Mouse (Mus musculus) cerebellum, postnatal 14 days (tissue): ENCODE results near the gene Stx6.

Experiments used
- DNase-seq, 2 experiments: peaks; one replicate each; pipeline ENCODE4 v3.0.0; 2021; ENCODE audit warnings: mixed read lengths in 2 of 2

Gene Stx6

GRCm38 (mm10) chr1:155235641-155236040 is 77.1 kb downstream of the Stx6 start:
- DNase-seq = no peak

- peak in 1 of 2 experiments; percentile 27 for DNase-seq
Measured at GRCm38 (mm10) chr1:155236306-155237024, 78.0 kb downstream of the Stx6 start.

GRCm38 (mm10) chr1:155237390-155237789 is 78.9 kb downstream of the Stx6 start:
- DNase-seq = no peak

- DNase-seq = no peak
Measured at GRCm38 (mm10) chr1:155238126-155238525, 79.6 kb downstream of the Stx6 start.

GRCm38 (mm10) chr1:155239169-155239568 is 80.7 kb downstream of the Stx6 start:
- DNase-seq = no peak

GRCm38 (mm10) chr1:155239962-155240717 is 81.6 kb downstream of the Stx6 start:
- DNase-seq = no peak

DNA sequence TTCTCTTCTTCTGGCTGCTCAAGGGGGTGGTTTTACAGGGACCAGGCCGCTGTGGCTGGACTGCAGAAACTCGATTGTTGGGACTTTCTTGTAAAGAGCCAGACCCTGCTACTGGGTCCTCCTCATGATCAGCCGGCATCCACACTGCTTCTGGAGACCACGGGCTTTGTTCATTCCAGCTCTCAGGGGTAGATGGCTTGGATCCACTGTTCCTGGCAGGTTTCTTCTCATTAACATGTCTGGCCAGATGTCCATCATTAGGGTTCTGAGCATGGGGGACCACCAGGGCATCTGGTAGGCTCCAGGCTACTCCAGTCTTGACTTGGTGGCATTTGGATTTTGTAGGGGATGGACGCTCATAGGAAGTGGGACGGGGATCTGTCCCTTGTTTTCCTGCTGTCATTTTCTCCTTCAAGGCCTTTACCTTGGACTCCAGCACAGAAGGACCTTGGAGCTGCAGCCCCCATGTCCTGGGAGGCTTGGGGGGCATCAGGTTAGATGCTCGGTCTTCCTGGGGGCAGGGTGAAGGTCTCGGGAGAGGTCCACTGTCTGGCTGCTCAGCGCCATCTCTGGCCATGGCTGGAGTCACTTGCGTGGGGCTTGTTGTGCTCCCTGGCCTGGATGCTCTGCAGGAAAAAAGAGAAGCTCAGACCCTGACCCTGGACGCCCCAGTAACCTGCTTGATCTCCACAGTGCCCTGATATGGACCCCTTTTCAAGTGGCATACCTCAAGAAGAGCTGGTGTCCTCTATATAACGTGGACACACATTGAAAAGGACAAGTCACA is 83.4 kb downstream of the Stx6 start:
- DNase-seq = peak in 1 of 2 experiments; percentile 50

GRCm38 (mm10) chr1:155242488-155242745 is 83.9 kb downstream of the Stx6 start:
- DNase-seq = no peak

GRCm38 (mm10) chr1:155243797-155244770 is 85.6 kb downstream of the Stx6 start, which contains the start of gene BC034090:
Gene BC034090 (minus strand): TSS chr1:155244444.
- peak in 1 of 2 experiments; percentile 51 for DNase-seq

DNA sequence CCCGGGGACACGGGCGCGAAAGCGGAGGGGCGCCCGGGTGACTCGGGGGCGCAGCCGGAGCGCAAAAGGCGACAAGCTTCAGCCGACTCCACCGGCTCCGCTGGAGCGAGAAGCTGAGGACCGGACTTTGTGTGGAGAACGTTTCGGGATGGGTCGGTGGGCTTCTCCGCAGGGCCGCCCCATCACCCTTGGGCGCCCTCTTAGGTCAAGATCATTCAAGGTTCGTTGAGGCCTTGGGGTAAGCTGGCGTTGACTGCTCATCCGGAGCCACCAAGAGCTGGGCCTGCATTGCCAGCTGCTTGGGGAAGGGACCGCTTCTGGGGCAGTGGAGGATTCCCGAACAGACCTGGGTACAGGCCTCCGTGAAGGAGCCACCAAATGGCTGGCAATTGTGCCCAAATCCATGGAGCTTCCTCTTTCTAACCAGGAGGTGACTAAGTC is 86.3 kb downstream of the Stx6 start:
- no peak for DNase-seq

DNA sequence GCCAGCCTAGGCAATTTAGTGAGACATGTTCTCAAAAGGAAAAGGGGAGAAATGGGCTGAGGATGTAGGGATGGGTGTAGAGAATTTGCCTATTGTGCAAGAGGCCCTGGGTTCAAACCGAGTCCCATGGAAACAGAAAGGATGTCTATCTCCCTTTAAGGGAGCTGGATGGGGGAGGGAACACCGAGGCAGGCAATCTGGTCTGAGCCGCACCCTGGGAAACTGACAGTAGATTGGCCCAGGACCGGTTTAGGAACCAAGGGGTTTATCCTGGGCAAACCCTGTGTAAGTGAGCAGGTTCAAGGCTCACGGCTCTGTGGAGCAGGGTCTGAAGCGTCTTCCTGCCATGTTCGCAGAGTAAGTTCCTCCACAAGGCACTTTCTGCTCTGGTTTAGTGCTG is 87.0 kb downstream of the Stx6 start:
- DNase-seq = no peak

DNA sequence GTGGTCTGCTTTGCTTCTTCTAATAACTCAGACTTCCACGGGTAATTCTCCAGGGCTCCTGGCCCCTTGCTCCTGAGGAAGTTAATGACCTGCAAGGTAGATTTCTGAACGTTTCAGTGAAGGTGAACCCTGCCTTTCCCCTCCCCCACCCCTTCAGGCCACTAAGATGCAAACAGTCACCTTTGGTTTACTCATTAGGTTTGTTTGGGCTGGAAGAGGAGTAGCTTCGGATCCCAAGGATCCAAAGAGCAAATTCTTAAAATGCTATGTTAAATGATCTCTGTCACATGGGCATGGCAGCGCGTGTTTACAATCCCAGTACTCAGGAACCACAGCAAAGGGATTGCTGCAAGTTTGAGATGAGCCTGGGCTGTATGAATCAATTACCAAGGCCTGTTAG is 88.9 kb downstream of the Stx6 start:
- no peak for DNase-seq

DNA sequence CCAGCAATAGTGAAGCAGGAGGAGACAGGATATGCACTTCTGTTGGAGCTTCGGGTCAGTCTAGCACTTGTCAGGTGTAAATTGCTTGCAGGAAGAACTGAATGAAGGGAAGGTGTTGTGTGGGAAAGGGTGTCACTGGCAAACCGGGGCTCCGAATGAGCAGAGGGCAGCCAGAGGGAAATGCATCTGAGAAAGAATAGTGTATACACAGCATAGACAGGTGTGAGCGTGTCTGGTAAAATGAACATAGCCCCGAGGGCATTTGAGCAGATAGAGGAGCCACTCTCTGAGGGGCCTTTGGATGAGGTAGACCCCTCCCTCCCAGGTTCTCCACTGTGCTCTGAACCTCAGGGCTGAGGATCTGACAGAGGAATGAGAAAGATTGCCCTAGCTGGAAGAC is 89.5 kb downstream of the Stx6 start:
- DNase-seq = no peak

GRCm38 (mm10) chr1:155249896-155250295 is 91.4 kb downstream of the Stx6 start:
- no peak for DNase-seq

- DNase-seq = no peak
Measured at GRCm38 (mm10) chr1:155250531-155251135, 92.1 kb downstream of the Stx6 start.

DNA sequence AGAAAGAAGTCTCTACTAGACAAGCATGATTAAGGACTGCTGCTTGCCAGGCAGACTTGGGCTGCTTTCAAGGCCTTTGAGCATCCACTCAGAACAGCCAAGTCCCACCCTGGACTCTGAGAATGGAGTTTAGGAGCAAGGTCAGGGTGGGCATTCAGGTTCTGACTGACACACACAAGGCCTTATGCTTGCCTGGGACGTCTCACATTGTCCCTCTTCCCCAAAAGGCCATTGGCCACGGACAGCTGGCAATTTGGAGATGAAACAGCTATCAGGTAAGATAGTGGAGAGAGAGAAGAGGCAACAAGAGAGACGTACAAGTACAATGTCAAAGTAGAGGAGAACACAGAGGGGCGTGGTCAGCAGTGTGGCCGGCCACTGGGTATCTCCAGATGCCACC is 93.1 kb downstream of the Stx6 start:
- DNase-seq = no peak

- no peak for DNase-seq
Measured at GRCm38 (mm10) chr1:155252631-155253121, 94.2 kb downstream of the Stx6 start.

DNA sequence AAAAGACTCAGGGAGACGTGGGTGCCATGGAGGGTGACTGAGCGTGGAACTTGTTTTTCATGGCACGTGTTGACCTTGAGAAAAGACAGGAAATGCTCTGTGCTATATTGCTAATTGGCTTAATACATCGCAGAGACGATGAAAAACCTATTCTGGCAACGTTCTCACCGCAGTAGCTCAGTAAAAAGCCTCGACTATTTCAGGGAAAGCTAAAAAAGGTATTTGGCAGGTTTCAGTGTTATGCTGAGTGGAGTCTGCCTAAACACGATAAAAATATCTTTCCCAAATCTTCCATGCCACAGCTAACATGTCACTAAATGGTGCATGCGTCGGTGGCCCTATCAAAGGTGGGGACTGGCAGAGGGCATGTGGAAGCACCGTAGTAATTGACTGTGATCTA is 94.6 kb downstream of the Stx6 start:
- DNase-seq = no peak

- DNase-seq = no peak
Measured at GRCm38 (mm10) chr1:155254309-155254708, 95.8 kb downstream of the Stx6 start.
